Mouse (Mus musculus): ENCODE data around the gene Zfp738. TPM values are rescaled to one million over a fixed set of nuclear protein-coding genes. Genes with fewer than 3 reads are reported as not detected.
"Not testable (repeated sequence)": the region's sequence is repeated elsewhere in the genome, so short reads cannot be mapped to it uniquely, and the experiment has no call there.

Gene Zfp738
- total and polyA plus RNA-seq, 3 experiments, result 4.9 to 10.3 (median 7.3) TPM

DNA sequence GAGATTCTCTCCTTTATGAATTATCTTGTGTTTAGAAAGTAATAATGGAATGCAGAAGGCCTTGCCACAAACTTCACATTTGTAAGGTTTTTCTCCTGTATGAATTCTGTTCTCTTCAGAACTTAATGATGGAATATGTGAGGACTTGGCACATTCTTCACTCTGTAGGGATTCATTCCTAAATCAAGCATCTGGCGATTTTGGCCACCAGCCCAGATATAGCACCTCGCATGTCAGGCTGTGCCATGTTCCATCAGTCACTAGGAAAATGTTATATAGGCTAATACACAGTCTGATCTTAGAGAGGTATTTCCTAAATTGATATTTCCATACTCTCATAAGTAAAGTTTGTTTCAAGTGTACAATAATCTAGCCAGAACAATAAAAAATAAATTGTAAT, 38.5 kb upstream of the Zfp738 start:
- H3K36me3 ChIP-seq (replicated peaks in 1 of 2; ENCODE audit: control insufficient read depth in 1 of 2, insufficient read depth in 1 of 2, low read length in 1 of 2); H3K27ac ChIP-seq (ENCODE audit: insufficient read depth, low read depth); in situ Hi-C loops (cut with MboI; ENCODE audit: low pct_ligation_motif_present, low pct_unique_long_range_greater_than_20kb, low sequenced_read_pairs); H3K4me3 ChIP-seq (replicated peaks in 1 of 3; ENCODE audit: low read depth in 2 of 3, low read length in 2 of 3, poor library complexity in 1 of 3); H3K9me3 ChIP-seq (replicated peaks; ENCODE audit: low read length); DNase-seq (ENCODE audit: extremely low read depth); H3K79me2 ChIP-seq (replicated peaks; ENCODE audit: control insufficient read depth, extremely low read depth, insufficient read depth, poor library complexity, severe bottlenecking); H3K27me3 ChIP-seq (replicated peaks); H3K9ac ChIP-seq (ENCODE audit: insufficient read depth, low read depth); dilution Hi-C loops (cut with MboI; ENCODE audit: extremely low pct_ligation_motif_present, extremely low pct_unique_long_range_greater_than_20kb, low sequenced_read_pairs); H3K4me2 ChIP-seq (ENCODE audit: insufficient read depth, low read depth, poor library complexity, severe bottlenecking): not testable (repeated sequence)
- peaks cover 0 to 29% of the 10 kb centered on the region in 2 experiments; a peak in 2 of 4 replicates for H3K4me1 ChIP-seq (ENCODE audit: control insufficient read depth in 1 of 2, insufficient read depth in 2 of 2)

DNA sequence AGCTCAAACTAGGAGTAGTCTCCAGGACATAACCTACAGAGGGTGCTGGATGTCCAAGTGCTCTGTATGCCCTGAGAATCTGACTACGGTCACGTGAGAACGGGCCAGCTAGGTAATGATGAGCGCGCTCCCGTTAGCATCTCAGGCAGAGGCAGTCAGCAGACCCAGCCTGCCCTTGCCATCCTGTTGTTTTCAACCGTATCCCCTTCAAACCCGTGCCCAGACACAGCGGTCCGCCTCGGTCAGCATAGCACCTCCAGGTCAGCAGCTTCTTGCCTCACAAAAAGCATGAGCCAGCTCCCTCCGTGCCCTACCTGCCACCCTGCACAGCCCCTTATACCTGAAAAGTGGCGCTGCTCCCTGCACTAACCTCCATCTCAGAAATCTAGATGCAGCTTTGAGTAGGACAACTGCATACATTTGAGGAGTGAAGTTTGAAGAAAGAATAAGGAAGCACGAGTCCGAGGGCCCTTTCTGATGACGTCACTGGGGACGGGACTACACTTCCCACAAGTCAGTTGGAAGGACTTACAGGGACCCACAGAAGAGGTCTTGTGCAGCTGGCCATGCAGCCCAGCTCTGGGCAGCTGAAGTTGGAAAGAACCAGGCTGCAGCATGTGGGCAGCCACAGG, 37.1 kb upstream of the Zfp738 start:
- no peaks in the 10 kb centered on the region for H3K27me3 ChIP-seq (replicated peaks)
- peak overlapping the region; percentile 91 for H3K9ac ChIP-seq (ENCODE audit: insufficient read depth, low read depth)
- peaks cover 3% of the 10 kb centered on the region; the same call in 1 of the 2 replicates for H3K79me2 ChIP-seq (replicated peaks; ENCODE audit: control insufficient read depth, extremely low read depth, insufficient read depth, poor library complexity, severe bottlenecking)
- TF ChIP-seq EP300 (IDR thresholded peaks at IDR 0.05; ENCODE audit: low read length) (no peak), ELF1 (IDR thresholded peaks at IDR 0.05; ENCODE audit: low read depth, low read length) (peak; percentile 93), KAT2A (IDR thresholded peaks at IDR 0.05; ENCODE audit: insufficient replicate concordance, low read length) (peak; percentile 84; the same call in 1 of the 2 replicates), HCFC1 (IDR thresholded peaks at IDR 0.05; ENCODE audit: low read depth, low read length) (peak; percentile 94), MAZ (IDR thresholded peaks at IDR 0.05; ENCODE audit: low read depth, low read length) (no peak), CTCF (conservative IDR thresholded peaks at IDR 0.05 in 1 of 2, IDR thresholded peaks at IDR 0.05 in 1 of 2; ENCODE audit: low read depth in 2 of 2, low read length in 2 of 2) (no peak), ZNF384 (IDR thresholded peaks at IDR 0.05; ENCODE audit: low read depth, low read length) (no peak), TBP (conservative IDR thresholded peaks at IDR 0.05; ENCODE audit: low read depth, low read length) (no peak; the same call in 1 of the 2 replicates), POLR2AphosphoS2 (IDR thresholded peaks at IDR 0.05; ENCODE audit: low read depth, low read length) (peak; percentile 65; the same call in 1 of the 2 replicates), MYC (IDR thresholded peaks at IDR 0.05; ENCODE audit: low read depth, low read length) (peak; percentile 83; the same call in 1 of the 2 replicates), ZMIZ1 (IDR thresholded peaks at IDR 0.05; ENCODE audit: low read depth, low read length) (no peak), PAX5 (IDR thresholded peaks at IDR 0.05; ENCODE audit: low read length) (no peak), BHLHE40 (IDR thresholded peaks at IDR 0.05; ENCODE audit: low read depth, low read length) (peak; percentile 79), SIN3A (IDR thresholded peaks at IDR 0.05; ENCODE audit: low read length) (peak; percentile 86), CHD2 (IDR thresholded peaks at IDR 0.05; ENCODE audit: low read length) (no peak), POLR2A (IDR thresholded peaks at IDR 0.05; ENCODE audit: low read depth, low read length) (peak; percentile 79), USF2 (conservative IDR thresholded peaks at IDR 0.05; ENCODE audit: low read depth, low read length) (no peak; the same call in 1 of the 2 replicates), MAFK (IDR thresholded peaks at IDR 0.05; ENCODE audit: insufficient replicate concordance, low read length) (no peak), TCF12 (IDR thresholded peaks at IDR 0.05; ENCODE audit: low read depth, low read length) (0 out of 2 replicates have a peak, but pooled peaks have one; percentile 42), IRF4 (IDR thresholded peaks at IDR 0.05; ENCODE audit: low read depth, low read length) (no peak; the same call in 1 of the 2 replicates), JUND (conservative IDR thresholded peaks at IDR 0.05; ENCODE audit: low read depth, low read length) (no peak; the same call in 1 of the 2 replicates), MAX (IDR thresholded peaks at IDR 0.05; ENCODE audit: low read length) (peak; percentile 49; the same call in 1 of the 2 replicates), MXI1 (IDR thresholded peaks at IDR 0.05; ENCODE audit: low read depth, low read length) (peak; percentile 78), USF1 (IDR thresholded peaks at IDR 0.05; ENCODE audit: low read depth, low read length) (peak; percentile 54), MEF2A (IDR thresholded peaks at IDR 0.05; ENCODE audit: borderline replicate concordance, low read depth, low read length) (no peak), ETS1 (conservative IDR thresholded peaks at IDR 0.05; ENCODE audit: low read depth, low read length) (no peak), ZC3H11A (IDR thresholded peaks at IDR 0.05; ENCODE audit: low read depth, low read length) (no peak), E2F4 (IDR thresholded peaks at IDR 0.05; ENCODE audit: insufficient replicate concordance, low read depth, low read length) (no peak), NELFE (IDR thresholded peaks at IDR 0.05; ENCODE audit: low read depth, low read length) (peak; percentile 56), NRF1 (IDR thresholded peaks at IDR 0.05; ENCODE audit: low read depth, low read length) (no peak)
- H3K36me3 ChIP-seq (replicated peaks in 1 of 2; ENCODE audit: control insufficient read depth in 1 of 2, insufficient read depth in 1 of 2, low read length in 1 of 2), result no peaks in the 10 kb centered on the region
- no peaks in the 10 kb centered on the region for H3K9me3 ChIP-seq (replicated peaks; ENCODE audit: low read length)
- peaks cover 0 to 21% of the 10 kb centered on the region in 2 experiments; a peak in 2 of 4 replicates for H3K4me1 ChIP-seq (ENCODE audit: control insufficient read depth in 1 of 2, insufficient read depth in 2 of 2)
- in situ Hi-C loops (cut with MboI; ENCODE audit: low pct_ligation_motif_present, low pct_unique_long_range_greater_than_20kb, low sequenced_read_pairs), result no loop called here
- peak overlapping the region; percentile 72 for H3K4me2 ChIP-seq (ENCODE audit: insufficient read depth, low read depth, poor library complexity, severe bottlenecking)
- dilution Hi-C loops (cut with MboI; ENCODE audit: extremely low pct_ligation_motif_present, extremely low pct_unique_long_range_greater_than_20kb, low sequenced_read_pairs), result no loop called here
- peak overlapping the region; percentile 79 to 96 (median 90) for H3K4me3 ChIP-seq (replicated peaks in 1 of 3; ENCODE audit: low read depth in 2 of 3, low read length in 2 of 3, poor library complexity in 1 of 3)
- DNase-seq (ENCODE audit: extremely low read depth), result peak; percentile 89
- H3K27ac ChIP-seq (ENCODE audit: insufficient read depth, low read depth), result peak overlapping the region; percentile 27
